Mouse (Mus musculus): ENCODE data around the gene Adk. TPM values are rescaled to one million over a fixed set of nuclear protein-coding genes. Genes with fewer than 3 reads are reported as not detected.
A peak's percentile ranks its signal among the peaks of the same experiment; 100 is the strongest.

Adk gene
- polyA plus RNA-seq, 1 experiment from 2014 or later, result 104 TPM

GRCm38 (mm10) chr14:21047840-21048239 lies 4.5 kb upstream of the Adk start:
- Histone ChIP-seq H3K4me1 (peaks cover 10% of the 10 kb centered on the region; the same call in 1 of the 2 replicates), H3K9me3 (replicated peaks) (no peaks in the 10 kb centered on the region), H3K4me3 (no peak overlapping the region), H3K27me3 (no peaks in the 10 kb centered on the region), H3K4me2 (no peak overlapping the region), H3K27ac (no peak overlapping the region), H3K9ac (no peak overlapping the region), H3K36me3 (ENCODE audit: poor library complexity, severe bottlenecking) (no peaks in the 10 kb centered on the region; the same call in 1 of the 2 replicates)
- ATAC-seq, result no peak
- WGBS, result 96% methylated on average over 2 of the region's 2 CpGs

- Histone ChIP-seq H3K27ac (no peak overlapping the region), H3K9me3 (replicated peaks) (no peaks in the 10 kb centered on the region), H3K4me1 (peaks cover 15% of the 10 kb centered on the region), H3K4me3 (no peak overlapping the region), H3K9ac (no peak overlapping the region), H3K36me3 (ENCODE audit: poor library complexity, severe bottlenecking) (no peaks in the 10 kb centered on the region; the same call in 1 of the 2 replicates), H3K4me2 (no peak overlapping the region), H3K27me3 (no peaks in the 10 kb centered on the region)
- no peak for ATAC-seq
These were observed 3.5 kb upstream of the Adk start for GRCm38 (mm10) chr14:21048879-21049278.

DNA sequence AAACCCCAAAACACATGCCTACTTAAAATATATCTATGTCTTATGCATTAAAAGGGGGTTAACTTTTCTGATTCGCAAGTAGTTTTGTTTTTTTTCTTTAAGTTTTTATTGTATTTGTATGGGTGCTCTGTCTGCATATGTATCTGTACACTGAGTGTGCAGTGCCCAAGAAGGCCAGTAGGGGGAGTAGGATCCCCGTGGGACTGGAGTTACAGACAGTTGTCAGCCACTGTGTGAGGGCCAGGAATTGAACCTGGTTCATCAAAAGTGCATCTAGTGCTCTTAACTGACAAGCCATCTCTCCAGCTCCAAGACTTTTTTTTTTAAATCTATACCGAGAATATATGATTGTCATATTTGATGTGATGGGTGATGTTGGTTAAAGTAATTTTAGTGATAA lies 1.6 kb upstream of the Adk start:
- Histone ChIP-seq H3K4me2 (no peak overlapping the region), H3K9ac (no peak overlapping the region), H3K4me1 (peaks cover 15% of the 10 kb centered on the region), H3K36me3 (ENCODE audit: poor library complexity, severe bottlenecking) (no peaks in the 10 kb centered on the region), H3K4me3 (no peak overlapping the region), H3K27ac (no peak overlapping the region), H3K27me3 (no peaks in the 10 kb centered on the region), H3K9me3 (replicated peaks) (no peaks in the 10 kb centered on the region)
- ATAC-seq, result no peak
- 72% methylated on average over 3 of the region's 3 CpGs for WGBS

GRCm38 (mm10) chr14:21051380-21052111 lies 828 bp upstream of the Adk start:
- 10% methylated on average over 28 of the region's 28 CpGs for whole genome bisulfite sequencing
- ATAC-seq, result peak; percentile 14

DNA sequence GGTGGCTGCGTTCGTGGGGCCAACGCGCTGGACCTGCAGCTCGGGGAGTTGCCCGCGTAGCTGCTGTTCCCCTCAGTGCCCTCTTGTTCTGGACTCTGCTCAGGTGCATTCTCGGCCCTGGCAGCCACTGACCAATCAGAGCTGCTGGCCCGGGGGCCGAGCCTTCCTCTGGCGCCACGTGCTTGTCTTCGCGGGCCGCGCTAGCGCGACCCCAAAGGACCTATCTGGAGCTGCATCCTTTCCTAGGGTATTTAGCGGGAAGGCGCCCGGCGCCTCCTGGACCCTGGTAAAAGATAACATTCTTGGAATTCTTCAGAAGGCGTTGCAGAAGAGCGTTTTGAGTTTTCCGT lies 382 bp downstream of the Adk start:
- peak overlapping the region; percentile 80 for H3K4me2 ChIP-seq
- no peaks in the 10 kb centered on the region for H3K36me3 ChIP-seq (ENCODE audit: poor library complexity, severe bottlenecking)
- no peaks in the 10 kb centered on the region for H3K27me3 ChIP-seq
- H3K4me1 ChIP-seq, result peaks cover 15% of the 10 kb centered on the region
- peak overlapping the region; percentile 83 for H3K9ac ChIP-seq
- H3K4me3 ChIP-seq, result peak overlapping the region; percentile 87
- H3K27ac ChIP-seq, result peak overlapping the region; percentile 81
- no peaks in the 10 kb centered on the region for H3K9me3 ChIP-seq (replicated peaks)
- WGBS, result under 1% methylated on average over 25 of the region's 25 CpGs
- peak; percentile 75 for ATAC-seq

More at GRCm38 (mm10) chr14:21051380-21052111, 828 bp upstream of the Adk start:
- Histone ChIP-seq H3K9me3 (replicated peaks) (no peaks in the 10 kb centered on the region), H3K27me3 (no peaks in the 10 kb centered on the region), H3K4me2 (peak overlapping the region; percentile 80), H3K4me3 (peak overlapping the region; percentile 87), H3K9ac (peak overlapping the region; percentile 83), H3K27ac (peak overlapping the region; percentile 81), H3K36me3 (ENCODE audit: poor library complexity, severe bottlenecking) (no peaks in the 10 kb centered on the region), H3K4me1 (peaks cover 15% of the 10 kb centered on the region)

DNA sequence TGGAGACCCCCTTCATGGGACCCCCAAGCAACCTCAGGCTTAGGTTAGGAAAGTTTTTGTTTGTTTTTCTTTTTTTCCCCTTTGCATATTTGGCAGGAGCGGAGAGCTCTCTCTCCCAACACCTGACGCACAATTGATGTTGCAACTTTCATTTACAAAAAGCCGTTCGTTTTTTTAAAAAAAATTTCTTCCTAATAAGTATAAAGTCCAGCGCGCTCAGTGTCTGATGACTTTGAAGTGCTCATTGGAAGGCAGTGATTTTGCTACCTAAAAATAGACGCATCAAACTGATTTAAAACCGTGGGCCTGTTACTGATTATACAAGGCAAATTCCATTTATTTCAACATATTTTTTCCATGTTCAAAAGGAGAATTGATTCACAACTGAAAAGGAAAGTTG lies 777 bp downstream of the Adk start:
- peaks cover 15% of the 10 kb centered on the region for H3K4me1 ChIP-seq
- H3K27ac ChIP-seq, result no peak overlapping the region
- 10% methylated on average over 8 of the region's 8 CpGs for WGBS
- no peak for ATAC-seq
- no peaks in the 10 kb centered on the region for H3K27me3 ChIP-seq
- no peaks in the 10 kb centered on the region for H3K9me3 ChIP-seq (replicated peaks)
- H3K4me2 ChIP-seq, result peak overlapping the region; percentile 80
- H3K4me3 ChIP-seq, result peak overlapping the region; percentile 87
- peak overlapping the region; percentile 83 for H3K9ac ChIP-seq
- H3K36me3 ChIP-seq (ENCODE audit: poor library complexity, severe bottlenecking), result no peaks in the 10 kb centered on the region

GRCm38 (mm10) chr14:21053586-21053985 lies 1.2 kb downstream of the Adk start:
- no peak overlapping the region for H3K27ac ChIP-seq
- H3K4me1 ChIP-seq, result peaks cover 15% of the 10 kb centered on the region
- peak overlapping the region; percentile 80 for H3K4me2 ChIP-seq
- H3K27me3 ChIP-seq, result no peaks in the 10 kb centered on the region
- peak overlapping the region; percentile 87; the same call in 1 of the 2 replicates for H3K4me3 ChIP-seq
- no peak for ATAC-seq
- H3K36me3 ChIP-seq (ENCODE audit: poor library complexity, severe bottlenecking), result no peaks in the 10 kb centered on the region
- H3K9me3 ChIP-seq (replicated peaks), result no peaks in the 10 kb centered on the region
- 46% methylated on average over 7 of the region's 7 CpGs for whole genome bisulfite sequencing
- H3K9ac ChIP-seq, result no peak overlapping the region

GRCm38 (mm10) chr14:21058972-21059371 lies 6.6 kb downstream of the Adk start:
- Histone ChIP-seq H3K27me3 (no peaks in the 10 kb centered on the region), H3K9me3 (replicated peaks) (no peaks in the 10 kb centered on the region), H3K36me3 (ENCODE audit: poor library complexity, severe bottlenecking) (no peaks in the 10 kb centered on the region), H3K4me3 (no peak overlapping the region), H3K4me2 (no peak overlapping the region), H3K4me1 (no peaks in the 10 kb centered on the region), H3K27ac (no peak overlapping the region), H3K9ac (no peak overlapping the region)
- ATAC-seq, result no peak
- WGBS, result 93% methylated on average over 2 of the region's 2 CpGs

- Histone ChIP-seq H3K27me3 (no peaks in the 10 kb centered on the region), H3K9ac (no peak overlapping the region), H3K4me1 (no peaks in the 10 kb centered on the region), H3K27ac (no peak overlapping the region), H3K4me3 (no peak overlapping the region), H3K36me3 (ENCODE audit: poor library complexity, severe bottlenecking) (no peaks in the 10 kb centered on the region), H3K4me2 (no peak overlapping the region), H3K9me3 (replicated peaks) (no peaks in the 10 kb centered on the region)
- ATAC-seq, result no peak
- 61% methylated on average over 5 of the region's 5 CpGs for WGBS
These were observed 10.6 kb downstream of the Adk start for GRCm38 (mm10) chr14:21062766-21063513.

DNA sequence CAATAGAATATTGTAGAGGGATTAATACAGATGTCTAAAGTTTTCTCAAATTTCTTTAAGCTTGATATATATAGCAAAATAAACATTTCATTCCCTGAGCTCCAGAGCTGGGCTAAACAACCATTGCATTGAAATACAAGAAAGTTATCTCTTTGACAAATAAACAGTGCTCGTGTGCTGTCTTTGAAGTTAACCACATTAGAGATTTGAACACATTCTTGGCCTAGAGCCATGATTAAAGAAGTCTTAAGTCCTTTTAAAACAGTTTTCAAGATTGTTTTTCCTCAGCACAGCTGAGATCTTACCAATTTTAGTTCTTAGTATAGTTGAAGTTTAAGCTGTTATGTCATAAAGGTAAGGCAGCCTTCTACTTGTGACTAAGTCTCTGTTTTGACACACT lies 11.9 kb downstream of the Adk start:
- no peak for ATAC-seq
- H3K27me3 ChIP-seq, result no peaks in the 10 kb centered on the region
- 44% methylated on average over 1 of the region's 1 CpGs for WGBS
- H3K27ac ChIP-seq, result no peak overlapping the region
- no peak overlapping the region for H3K9ac ChIP-seq
- H3K36me3 ChIP-seq (ENCODE audit: poor library complexity, severe bottlenecking), result no peaks in the 10 kb centered on the region
- no peaks in the 10 kb centered on the region for H3K9me3 ChIP-seq (replicated peaks)
- no peak overlapping the region for H3K4me2 ChIP-seq
- no peaks in the 10 kb centered on the region for H3K4me1 ChIP-seq
- no peak overlapping the region for H3K4me3 ChIP-seq

GRCm38 (mm10) chr14:21065490-21066162 lies 13.3 kb downstream of the Adk start:
- Histone ChIP-seq H3K36me3 (ENCODE audit: poor library complexity, severe bottlenecking) (no peaks in the 10 kb centered on the region), H3K9me3 (replicated peaks) (no peaks in the 10 kb centered on the region), H3K27me3 (no peaks in the 10 kb centered on the region), H3K4me2 (no peak overlapping the region), H3K4me3 (no peak overlapping the region), H3K9ac (no peak overlapping the region), H3K4me1 (no peaks in the 10 kb centered on the region), H3K27ac (no peak overlapping the region)
- 81% methylated on average over 8 of the region's 8 CpGs for WGBS
- ATAC-seq, result no peak

GRCm38 (mm10) chr14:21069594-21069993 lies 17.2 kb downstream of the Adk start:
- Histone ChIP-seq H3K27me3 (no peaks in the 10 kb centered on the region), H3K4me3 (no peak overlapping the region), H3K4me1 (no peaks in the 10 kb centered on the region), H3K9me3 (replicated peaks) (no peaks in the 10 kb centered on the region), H3K27ac (no peak overlapping the region), H3K36me3 (ENCODE audit: poor library complexity, severe bottlenecking) (no peaks in the 10 kb centered on the region), H3K4me2 (no peak overlapping the region), H3K9ac (no peak overlapping the region)
- 87% methylated on average over 5 of the region's 5 CpGs for WGBS
- no peak for ATAC-seq

Measured in forebrain, embryonic 13.5 days (tissue).